Mouse (Mus musculus) kidney, embryonic 15.5 days (tissue): ENCODE data around the gene Kctd5. TPM values are rescaled to one million over a fixed set of nuclear protein-coding genes. Genes with fewer than 3 reads are reported as not detected.

ENCODE experiments used
- ATAC-seq: fragments of 200-750 bp; cut with Nextera tagmentation; replicated peaks from 2 replicates; pipeline ENCODE4 v1.8.0; 2017; ENCODE audit warnings: moderate TSS enrichment; ENCODE audit not compliant: low FRiP score
- H3K27ac ChIP-seq: fragments of 300-500 bp; sonication (generic); 2 replicates; pipeline ENCODE4 v1.5.1; 2015; ENCODE audit warnings: mild to moderate bottlenecking, inconsistent platforms
- H3K27me3 ChIP-seq: fragments of 300-500 bp; sonication (generic); 2 replicates; pipeline ENCODE4 v1.6.1; 2015; ENCODE audit warnings: inconsistent platforms
- H3K36me3 ChIP-seq: fragments of 300-500 bp; sonication (generic); 2 replicates; pipeline ENCODE4 v1.6.1; 2015; ENCODE audit warnings: inconsistent platforms
- H3K4me1 ChIP-seq: fragments of 300-500 bp; sonication (generic); 2 replicates; pipeline ENCODE4 v1.6.1; 2015; ENCODE audit warnings: inconsistent platforms
- H3K4me2 ChIP-seq: fragments of 300-500 bp; sonication (generic); 2 replicates; pipeline ENCODE4 v1.6.1; 2015; ENCODE audit warnings: moderate library complexity, mild to moderate bottlenecking, inconsistent platforms
- H3K4me3 ChIP-seq: fragments of 300-500 bp; sonication (generic); replicated peaks from 2 replicates; pipeline ENCODE4 v1.5.1; 2015; ENCODE audit warnings: mild to moderate bottlenecking, inconsistent platforms
- H3K9ac ChIP-seq: fragments of 300-500 bp; sonication (generic); 2 replicates; pipeline ENCODE4 v1.6.1; 2015; ENCODE audit warnings: mild to moderate bottlenecking, inconsistent platforms
- H3K9me3 ChIP-seq: fragments of 300-500 bp; sonication (generic); replicated peaks from 2 replicates; pipeline ENCODE4 v1.6.1; 2016; ENCODE audit warnings: inconsistent platforms
- WGBS: fragments of 180-500 bp; shearing (Covaris S2); methylation state at CpG from one replicate; pipeline ENCODE4 v1.1.7; 2015; ENCODE audit warnings: mixed read lengths; 5-methylcytosine and 5-hydroxymethylcytosine counted together
- polyA plus RNA-seq: library from polyadenylated mRNA; unstranded; fragments of >200 nt; fragmentation: Nextera tagmentation; extraction: Ambion mirVana; gene quantifications from 2 replicates; pipeline ENCODE4 v1.2.1, GENCODE M21; 2015

The Kctd5 gene
- polyA plus RNA-seq, 1 experiment from 2014 or later: 64.1 TPM

DNA sequence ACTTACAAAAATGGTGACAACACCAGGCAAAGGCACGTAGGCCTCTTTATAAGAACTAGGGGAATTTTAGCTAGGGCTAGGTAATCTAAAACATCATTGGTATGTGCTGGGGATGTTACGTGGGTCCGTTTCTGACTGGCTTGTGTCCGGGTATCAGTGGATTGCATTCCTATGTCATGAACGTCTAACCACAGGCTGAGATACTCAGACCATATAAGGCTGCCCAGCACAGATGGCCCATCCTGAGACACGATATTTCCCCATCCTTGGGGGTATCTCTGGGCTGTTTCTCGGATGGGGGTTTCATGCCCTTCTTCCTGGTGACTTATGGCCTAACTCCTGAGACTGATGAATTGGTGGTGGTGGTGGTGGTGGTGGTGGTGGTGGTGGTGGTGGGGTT lies 38.2 kb downstream of the Kctd5 start:
- Histone ChIP-seq H3K27me3 (no peaks in the 10 kb centered on the region), H3K36me3 (no peaks in the 10 kb centered on the region), H3K4me3 (no peak overlapping the region), H3K4me1 (no peaks in the 10 kb centered on the region), H3K4me2 (no peak overlapping the region), H3K9me3 (no peaks in the 10 kb centered on the region), H3K27ac (no peak overlapping the region), H3K9ac (no peak overlapping the region)
- WGBS: 82% methylated on average over 7 of the region's 7 CpGs
- no peak for ATAC-seq

DNA sequence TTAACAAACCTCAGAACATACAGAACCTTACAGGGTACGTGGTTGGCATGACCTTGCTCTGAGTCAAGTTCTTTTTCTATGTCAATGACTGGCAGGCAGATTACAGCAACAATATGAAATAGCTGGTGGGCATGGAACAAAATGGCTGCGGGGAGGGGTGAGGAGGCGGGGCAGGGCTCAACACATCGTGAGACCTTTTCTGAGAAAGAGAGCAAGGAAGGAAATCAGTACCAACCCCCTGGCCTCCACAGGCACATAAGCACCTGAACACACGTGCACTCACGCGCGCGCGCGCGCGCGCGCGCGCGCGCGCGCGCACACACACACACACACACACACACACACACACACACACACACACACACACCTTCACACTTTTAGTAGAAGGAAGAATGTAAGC lies 42.7 kb downstream of the Kctd5 start:
- H3K27me3 ChIP-seq: no peaks in the 10 kb centered on the region
- WGBS: 89% methylated on average over 22 of the region's 22 CpGs
- H3K27ac ChIP-seq: no peak overlapping the region
- H3K4me1 ChIP-seq: no peaks in the 10 kb centered on the region
- H3K9ac ChIP-seq: no peak overlapping the region
- no peaks in the 10 kb centered on the region for H3K36me3 ChIP-seq
- no peak overlapping the region for H3K4me2 ChIP-seq
- no peak overlapping the region for H3K4me3 ChIP-seq
- H3K9me3 ChIP-seq: no peaks in the 10 kb centered on the region
- no peak for ATAC-seq

DNA sequence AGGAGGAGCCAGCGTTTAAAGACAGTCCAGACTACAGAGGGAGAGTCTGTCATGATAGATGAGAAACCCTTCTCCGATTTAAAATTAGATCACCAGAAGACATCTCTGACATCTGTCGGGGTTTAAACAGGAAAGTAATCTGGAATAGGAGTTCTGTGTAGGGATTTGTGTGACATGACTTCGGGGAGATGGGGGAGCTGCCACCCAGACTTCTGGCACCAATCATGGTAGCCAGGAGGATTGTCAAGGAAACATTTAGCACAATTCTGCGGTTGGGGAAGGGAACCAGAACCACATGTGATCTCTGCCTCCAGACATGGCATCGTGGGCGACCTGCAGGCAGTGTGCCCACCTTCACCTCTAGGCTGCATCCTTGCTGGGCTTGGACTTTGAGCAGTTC lies 43.8 kb downstream of the Kctd5 start:
- Histone ChIP-seq H3K4me3 (no peak overlapping the region), H3K27me3 (no peaks in the 10 kb centered on the region), H3K9me3 (no peaks in the 10 kb centered on the region), H3K4me1 (no peaks in the 10 kb centered on the region), H3K36me3 (no peaks in the 10 kb centered on the region), H3K9ac (no peak overlapping the region), H3K27ac (no peak overlapping the region), H3K4me2 (no peak overlapping the region)
- ATAC-seq: no peak
- 85% methylated on average over 7 of the region's 7 CpGs for WGBS

DNA sequence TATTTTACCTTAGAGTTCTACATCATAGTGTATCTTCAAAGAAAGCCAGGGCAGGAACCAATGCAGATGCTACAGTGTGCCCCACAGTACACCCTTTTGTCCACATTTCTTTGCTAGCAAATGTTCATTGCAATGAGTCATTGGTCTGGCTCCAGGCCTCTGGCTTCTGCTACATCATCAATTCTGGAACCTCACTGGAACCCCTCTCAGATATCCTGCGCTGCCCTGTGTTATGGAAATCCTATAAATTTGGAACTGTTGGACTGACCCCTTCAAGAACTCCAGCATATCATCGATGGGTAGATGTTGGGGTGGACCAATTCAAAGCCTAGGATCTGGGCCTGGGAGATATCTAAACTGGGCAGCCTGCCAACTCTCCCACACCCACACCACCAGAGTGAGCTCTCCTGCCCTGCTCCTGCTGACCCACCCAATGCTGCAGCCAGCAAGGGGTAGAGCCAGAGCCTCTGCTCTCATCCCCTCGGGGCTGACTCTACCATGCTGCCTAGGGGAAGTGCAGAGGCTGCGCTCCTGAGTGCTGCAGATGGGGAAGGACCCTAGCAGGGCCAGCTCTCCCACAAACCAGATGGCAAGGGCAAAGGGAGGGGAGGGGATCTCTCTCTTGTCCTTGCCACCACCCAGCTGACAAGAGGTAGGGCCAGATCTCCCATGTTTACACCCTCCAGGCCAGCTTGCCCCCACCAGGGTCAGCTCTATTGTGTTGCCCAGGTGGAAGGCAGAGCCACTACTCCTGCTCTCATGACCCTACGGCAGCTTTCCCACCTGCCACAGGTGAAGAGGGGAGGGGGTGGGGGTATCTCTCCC lies 51.7 kb downstream of the Kctd5 start:
- Histone ChIP-seq H3K36me3 (no peaks in the 10 kb centered on the region), H3K4me3 (no peak overlapping the region), H3K4me1 (no peaks in the 10 kb centered on the region), H3K27ac (no peak overlapping the region), H3K9me3 (no peaks in the 10 kb centered on the region), H3K4me2 (no peak overlapping the region), H3K27me3 (no peaks in the 10 kb centered on the region), H3K9ac (no peak overlapping the region)
- WGBS: 63% methylated on average over 5 of the region's 5 CpGs
- ATAC-seq: peak; percentile 22; the same call in 1 of the 2 replicates

DNA sequence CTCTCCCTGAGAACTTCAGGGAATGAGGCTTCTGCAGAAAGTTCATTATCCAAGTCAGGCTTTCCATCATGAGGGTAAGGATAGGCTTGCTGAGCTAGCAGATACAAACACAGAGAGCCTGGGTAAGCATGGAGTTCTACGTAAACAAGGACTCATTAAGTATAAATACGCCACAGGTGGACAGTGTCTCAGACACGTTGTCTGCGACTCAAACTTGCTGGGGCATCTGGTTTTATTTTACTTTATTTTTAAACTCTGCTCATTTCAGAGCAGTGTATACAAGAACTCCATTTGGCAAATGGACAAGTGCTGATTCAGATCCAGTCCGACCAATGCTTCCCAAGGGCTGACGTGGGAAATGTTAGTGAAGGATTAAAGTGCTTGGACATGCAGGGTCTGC lies 52.6 kb downstream of the Kctd5 start:
- ATAC-seq: no peak
- no peaks in the 10 kb centered on the region for H3K36me3 ChIP-seq
- no peaks in the 10 kb centered on the region for H3K4me1 ChIP-seq
- no peaks in the 10 kb centered on the region for H3K9me3 ChIP-seq
- 69% methylated on average over 6 of the region's 6 CpGs for WGBS
- H3K9ac ChIP-seq: no peak overlapping the region
- H3K4me3 ChIP-seq: no peak overlapping the region
- H3K27ac ChIP-seq: no peak overlapping the region
- H3K27me3 ChIP-seq: no peaks in the 10 kb centered on the region
- H3K4me2 ChIP-seq: no peak overlapping the region

DNA sequence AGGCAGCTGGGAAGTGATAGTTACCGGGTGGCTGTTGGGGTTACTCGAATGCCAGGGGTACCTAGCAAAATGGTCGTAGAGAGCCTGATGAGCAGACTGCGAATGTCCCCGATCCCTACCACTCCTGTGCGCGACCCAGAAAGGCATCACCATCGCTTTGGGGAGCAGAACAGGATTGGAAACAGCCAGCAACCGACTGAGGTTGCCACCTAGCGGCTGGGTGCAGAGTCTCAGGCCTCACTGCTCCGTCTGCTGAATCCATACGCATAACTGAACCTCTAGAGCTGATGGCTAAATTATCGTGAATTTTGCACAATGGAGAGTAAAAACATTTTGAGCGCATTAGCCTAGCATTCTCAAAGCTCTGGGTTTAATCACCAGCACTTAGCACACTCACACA lies 57.6 kb downstream of the Kctd5 start:
- H3K4me3 ChIP-seq: no peak overlapping the region
- H3K27me3 ChIP-seq: no peaks in the 10 kb centered on the region
- no peak for ATAC-seq
- no peak overlapping the region for H3K9ac ChIP-seq
- no peak overlapping the region for H3K4me2 ChIP-seq
- H3K36me3 ChIP-seq: no peaks in the 10 kb centered on the region
- no peak overlapping the region for H3K27ac ChIP-seq
- WGBS: 35% methylated on average over 14 of the region's 14 CpGs
- H3K4me1 ChIP-seq: no peaks in the 10 kb centered on the region
- no peaks in the 10 kb centered on the region for H3K9me3 ChIP-seq

DNA sequence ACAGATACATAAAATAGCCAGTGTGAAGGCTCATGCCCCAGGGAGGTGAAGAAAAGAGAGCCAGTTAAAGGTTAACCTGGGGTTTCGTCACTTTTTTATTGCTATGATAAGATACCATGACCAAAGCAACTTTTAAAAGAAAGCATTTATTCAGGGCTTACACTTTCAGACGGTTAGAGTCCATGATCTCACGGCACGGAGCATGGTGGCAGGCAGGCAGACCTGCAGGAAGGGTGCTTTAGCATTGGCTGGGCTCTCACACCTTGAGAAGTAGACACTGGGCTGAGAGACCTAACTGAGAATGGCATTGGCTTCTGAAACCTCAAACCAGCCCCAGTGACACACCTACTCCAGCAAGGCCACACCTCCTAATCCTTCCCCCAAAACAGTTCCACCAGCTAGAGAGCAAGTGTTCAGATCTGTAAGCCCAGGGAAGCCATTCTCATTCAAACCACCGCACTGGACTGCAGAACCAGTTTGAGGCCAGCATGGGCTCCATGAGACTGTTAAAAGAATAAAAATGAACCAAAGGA lies 58.8 kb downstream of the Kctd5 start:
- WGBS: 86% methylated on average over 5 of the region's 5 CpGs
- H3K9ac ChIP-seq: no peak overlapping the region
- no peaks in the 10 kb centered on the region for H3K4me1 ChIP-seq
- no peaks in the 10 kb centered on the region for H3K27me3 ChIP-seq
- no peaks in the 10 kb centered on the region for H3K9me3 ChIP-seq
- H3K4me2 ChIP-seq: no peak overlapping the region
- no peak overlapping the region for H3K27ac ChIP-seq
- H3K4me3 ChIP-seq: no peak overlapping the region
- no peaks in the 10 kb centered on the region for H3K36me3 ChIP-seq
- ATAC-seq: no peak

DNA sequence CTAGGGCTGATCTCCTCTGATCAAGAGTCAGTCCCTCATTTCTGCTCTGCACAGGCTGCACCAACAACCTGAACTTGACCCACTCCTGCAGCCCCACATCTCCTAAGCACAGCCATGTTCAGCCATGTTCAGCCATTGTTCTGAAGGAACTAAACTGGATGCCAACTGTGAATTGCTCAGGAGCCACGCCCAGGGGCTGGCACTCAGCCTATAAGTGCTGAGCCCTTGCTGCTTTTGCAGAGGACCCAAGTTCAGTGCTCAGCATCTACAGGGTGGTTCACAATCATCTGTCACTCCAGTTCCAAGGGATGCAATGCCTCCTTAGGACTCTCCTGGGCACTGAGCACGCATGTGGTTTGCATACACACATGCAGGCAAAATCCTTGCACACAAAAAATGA lies 60.4 kb downstream of the Kctd5 start:
- no peak overlapping the region for H3K4me3 ChIP-seq
- H3K36me3 ChIP-seq: no peaks in the 10 kb centered on the region
- H3K9me3 ChIP-seq: no peaks in the 10 kb centered on the region
- H3K9ac ChIP-seq: no peak overlapping the region
- no peak overlapping the region for H3K4me2 ChIP-seq
- no peak for ATAC-seq
- no peaks in the 10 kb centered on the region for H3K4me1 ChIP-seq
- no peak overlapping the region for H3K27ac ChIP-seq
- no peaks in the 10 kb centered on the region; the same call in 1 of the 2 replicates for H3K27me3 ChIP-seq
- 91% methylated on average over 2 of the region's 2 CpGs for WGBS

DNA sequence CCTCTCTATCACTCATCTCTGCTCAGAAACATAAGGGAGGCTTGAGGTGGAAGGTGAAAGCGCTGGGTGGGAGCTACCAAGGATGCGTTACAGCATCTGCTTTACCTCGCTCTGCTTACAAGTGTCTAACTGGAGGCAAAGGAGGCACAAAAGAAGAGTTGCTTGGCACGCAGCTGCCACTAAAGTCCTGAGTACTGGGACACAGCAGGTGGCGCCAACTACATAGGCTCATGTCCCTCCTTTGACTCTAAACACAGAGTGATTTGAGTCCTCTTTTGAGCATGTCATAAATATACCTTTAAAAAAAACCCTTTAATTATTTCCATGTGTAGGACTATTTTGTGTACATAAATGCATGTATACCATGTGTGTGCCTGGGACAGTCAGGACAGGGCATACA lies 63.7 kb downstream of the Kctd5 start:
- WGBS: 54% methylated on average over 5 of the region's 5 CpGs
- Histone ChIP-seq H3K4me3 (no peak overlapping the region), H3K27ac (no peak overlapping the region), H3K27me3 (no peaks in the 10 kb centered on the region; the same call in 1 of the 2 replicates), H3K36me3 (no peaks in the 10 kb centered on the region), H3K9me3 (no peaks in the 10 kb centered on the region), H3K4me2 (no peak overlapping the region), H3K4me1 (no peaks in the 10 kb centered on the region), H3K9ac (no peak overlapping the region)
- ATAC-seq: no peak

DNA sequence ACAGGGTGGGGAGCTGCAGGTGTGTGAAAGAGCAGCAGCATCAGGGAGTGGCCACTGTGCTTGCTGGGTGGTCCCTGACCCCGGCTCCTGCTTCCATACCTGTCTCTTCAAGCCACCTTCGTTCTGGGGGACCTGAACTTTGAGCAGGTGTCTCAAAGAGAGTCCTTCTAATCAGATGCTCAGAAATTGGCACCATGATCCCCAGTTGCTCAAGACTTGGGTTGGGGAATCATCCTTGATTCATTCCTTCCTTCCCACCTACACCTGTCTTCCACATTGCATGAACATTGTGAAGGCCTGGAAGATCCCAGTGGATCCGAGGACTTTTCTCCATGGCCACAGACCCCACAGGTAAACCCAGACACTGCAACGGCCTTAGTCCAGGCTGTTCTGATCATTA lies 65.2 kb downstream of the Kctd5 start:
- no peak overlapping the region for H3K4me2 ChIP-seq
- H3K27me3 ChIP-seq: no peaks in the 10 kb centered on the region; the same call in 1 of the 2 replicates
- WGBS: 83% methylated on average over 4 of the region's 4 CpGs
- no peak overlapping the region for H3K27ac ChIP-seq
- no peaks in the 10 kb centered on the region for H3K36me3 ChIP-seq
- H3K9me3 ChIP-seq: no peaks in the 10 kb centered on the region
- ATAC-seq: no peak
- no peak overlapping the region for H3K9ac ChIP-seq
- no peaks in the 10 kb centered on the region for H3K4me1 ChIP-seq
- H3K4me3 ChIP-seq: no peak overlapping the region

DNA sequence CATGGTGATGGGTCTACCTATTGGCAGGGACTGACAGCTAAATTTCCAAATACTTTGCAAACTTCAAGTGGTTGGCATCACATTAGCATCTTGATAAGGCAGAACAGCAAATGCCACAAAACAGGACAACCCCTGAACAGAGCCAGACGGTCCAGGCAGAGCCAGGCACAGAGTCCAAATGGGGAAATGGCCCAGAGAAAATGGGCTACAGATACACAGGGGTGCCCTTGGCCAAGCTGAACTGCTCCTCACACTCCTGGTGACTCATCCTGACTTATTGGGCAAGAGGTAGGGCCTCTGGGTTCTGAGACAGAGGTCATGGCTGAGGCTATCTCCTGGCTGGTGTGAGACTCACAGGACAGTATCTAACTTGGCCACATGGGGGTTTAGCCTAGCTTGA lies 65.9 kb downstream of the Kctd5 start:
- Histone ChIP-seq H3K36me3 (no peaks in the 10 kb centered on the region), H3K4me1 (no peaks in the 10 kb centered on the region), H3K4me3 (no peak overlapping the region), H3K27me3 (no peaks in the 10 kb centered on the region; the same call in 1 of the 2 replicates), H3K9ac (no peak overlapping the region), H3K9me3 (no peaks in the 10 kb centered on the region), H3K4me2 (no peak overlapping the region), H3K27ac (no peak overlapping the region)
- no peak for ATAC-seq
- WGBS: 81% methylated on average over 1 of the region's 1 CpGs

DNA sequence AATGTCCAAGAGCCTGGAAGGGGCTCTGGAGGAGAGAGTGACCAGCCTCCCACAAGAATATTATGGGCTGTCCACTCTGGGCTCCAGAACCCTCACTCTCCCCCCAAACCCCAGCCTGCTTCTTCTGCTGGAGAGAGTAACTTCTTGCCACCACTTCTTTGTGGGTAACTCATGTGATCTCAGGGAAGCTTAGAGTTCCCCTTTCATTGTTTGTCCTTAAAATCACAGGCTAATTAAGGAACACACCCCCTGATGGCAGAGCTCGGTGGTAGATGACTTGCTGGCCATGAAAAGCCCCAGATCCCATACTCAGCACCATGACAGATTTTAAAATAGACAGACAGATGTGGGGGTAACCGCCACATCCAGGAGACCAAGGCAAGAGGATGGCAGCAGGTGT lies 66.4 kb downstream of the Kctd5 start:
- WGBS: 50% methylated on average over 2 of the region's 2 CpGs
- no peaks in the 10 kb centered on the region for H3K4me1 ChIP-seq
- ATAC-seq: no peak
- H3K9me3 ChIP-seq: no peaks in the 10 kb centered on the region
- H3K36me3 ChIP-seq: no peaks in the 10 kb centered on the region
- no peak overlapping the region for H3K4me2 ChIP-seq
- H3K4me3 ChIP-seq: no peak overlapping the region
- H3K27ac ChIP-seq: no peak overlapping the region
- H3K9ac ChIP-seq: no peak overlapping the region
- H3K27me3 ChIP-seq: no peaks in the 10 kb centered on the region; the same call in 1 of the 2 replicates

DNA sequence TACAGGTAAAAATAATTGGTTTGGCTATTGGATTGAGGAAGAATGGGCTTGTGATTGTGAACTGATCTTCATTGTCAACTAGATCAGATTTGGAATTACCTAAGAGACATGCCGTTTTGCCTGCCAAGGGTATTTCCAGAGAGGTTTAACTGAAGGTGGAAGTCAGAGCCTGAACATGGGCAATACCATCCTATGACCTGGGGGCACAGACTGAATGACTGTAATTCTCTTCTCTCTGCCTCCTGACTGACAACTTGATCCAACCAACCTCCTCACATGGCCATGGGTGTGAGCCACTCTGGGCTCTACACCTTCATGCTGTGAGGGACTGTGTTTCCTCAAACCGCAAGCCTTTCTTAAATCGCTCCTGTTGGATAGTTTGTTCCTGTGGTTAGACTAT lies 68.2 kb downstream of the Kctd5 start:
- Histone ChIP-seq H3K4me2 (no peak overlapping the region), H3K36me3 (no peaks in the 10 kb centered on the region), H3K27me3 (no peaks in the 10 kb centered on the region; the same call in 1 of the 2 replicates), H3K9ac (no peak overlapping the region), H3K27ac (no peak overlapping the region), H3K4me1 (no peaks in the 10 kb centered on the region), H3K4me3 (no peak overlapping the region), H3K9me3 (no peaks in the 10 kb centered on the region)
- ATAC-seq: no peak
- 94% methylated on average over 3 of the region's 3 CpGs for WGBS
